Mouse (Mus musculus): ENCODE measurements around the gene Cux1.

Cux1 gene

DNA sequence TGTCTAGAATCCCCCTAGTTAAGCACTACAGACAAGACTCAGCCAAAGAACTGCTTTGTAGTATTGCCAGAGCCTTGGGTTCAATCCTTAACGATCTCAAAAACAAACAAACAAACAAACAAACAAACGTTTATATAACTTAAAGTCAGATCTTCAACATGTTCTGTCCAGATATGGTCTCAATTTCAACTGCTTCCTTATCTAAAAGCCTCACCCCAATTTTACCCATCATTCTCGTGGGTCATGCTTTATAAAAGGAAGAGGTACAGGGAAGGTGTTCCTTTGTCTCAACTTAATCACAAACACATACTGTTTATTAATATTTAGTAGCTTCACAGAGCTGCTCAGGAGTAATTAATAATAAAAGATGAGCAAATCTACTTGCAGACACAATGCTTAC, 146.9 kb downstream of the Cux1 start:
- no peak for DNase-seq

GRCm38 (mm10) chr5:136417891-136418290, 149.4 kb downstream of the Cux1 start:
- no peak for DNase-seq

DNA sequence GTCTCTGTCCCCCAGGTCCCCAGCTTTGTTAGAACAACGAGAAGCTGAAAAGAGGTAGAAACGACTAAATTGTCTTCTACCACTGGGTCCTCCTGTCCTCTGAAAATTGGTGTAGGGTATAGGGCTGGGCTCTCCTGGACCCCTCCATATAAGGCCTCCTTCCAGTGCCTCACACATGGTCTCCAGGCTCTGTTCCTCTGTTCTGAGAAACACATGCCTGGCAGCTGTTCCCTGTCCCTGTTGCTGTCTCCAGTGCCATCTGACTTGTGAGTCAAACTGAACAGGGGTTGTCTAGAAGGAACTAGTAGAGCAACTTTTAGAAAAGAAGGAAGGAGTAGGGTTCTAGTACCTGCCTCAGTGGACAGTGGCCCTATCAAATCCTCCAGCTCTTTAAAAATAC, 152.8 kb downstream of the Cux1 start:
- no peak for DNase-seq

DNA sequence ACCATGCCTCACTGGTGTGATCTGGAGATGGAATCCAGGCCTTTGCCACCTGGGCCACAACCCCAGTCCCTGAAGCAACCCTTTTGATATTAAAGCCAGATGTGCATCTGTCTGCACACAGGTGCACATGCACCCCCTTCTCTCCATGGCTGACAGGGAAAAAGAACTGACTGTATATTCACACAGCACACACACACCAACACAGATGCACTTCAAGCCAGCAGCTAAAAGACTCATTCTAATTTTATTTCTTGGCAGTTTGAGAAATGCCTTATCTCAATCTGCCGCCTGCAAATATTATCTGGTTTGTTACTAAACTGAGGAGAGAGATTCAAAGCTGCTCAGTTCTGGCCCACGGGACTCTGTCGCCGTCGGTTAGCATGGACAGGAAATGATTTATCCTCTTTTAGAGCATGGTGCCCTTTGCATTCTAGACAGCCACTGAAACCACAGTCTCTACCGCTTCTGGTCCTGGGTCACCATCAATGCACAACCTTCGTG, 156.6 kb downstream of the Cux1 start:
- DNase-seq, result no peak

DNA sequence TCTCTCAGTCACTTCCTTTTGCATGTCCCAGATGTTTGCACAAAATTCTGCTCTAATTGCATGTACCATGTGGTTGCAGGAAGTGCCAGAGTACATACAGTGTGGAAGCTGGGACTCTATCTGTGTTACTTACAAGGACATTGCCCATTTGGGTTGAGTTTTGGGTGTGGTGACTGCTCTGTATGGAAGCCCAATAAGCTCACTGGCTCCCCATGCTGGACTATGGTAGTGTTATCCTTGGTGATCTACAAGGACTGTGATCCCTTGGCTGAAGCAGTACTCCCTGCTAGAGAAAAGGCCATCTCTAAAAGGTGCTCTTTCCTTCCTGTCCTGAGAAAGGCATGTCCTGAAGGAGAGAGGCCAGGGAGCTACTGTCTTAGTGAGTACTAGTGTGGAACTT, 160.9 kb downstream of the Cux1 start:
- no peak for DNase-seq

DNA sequence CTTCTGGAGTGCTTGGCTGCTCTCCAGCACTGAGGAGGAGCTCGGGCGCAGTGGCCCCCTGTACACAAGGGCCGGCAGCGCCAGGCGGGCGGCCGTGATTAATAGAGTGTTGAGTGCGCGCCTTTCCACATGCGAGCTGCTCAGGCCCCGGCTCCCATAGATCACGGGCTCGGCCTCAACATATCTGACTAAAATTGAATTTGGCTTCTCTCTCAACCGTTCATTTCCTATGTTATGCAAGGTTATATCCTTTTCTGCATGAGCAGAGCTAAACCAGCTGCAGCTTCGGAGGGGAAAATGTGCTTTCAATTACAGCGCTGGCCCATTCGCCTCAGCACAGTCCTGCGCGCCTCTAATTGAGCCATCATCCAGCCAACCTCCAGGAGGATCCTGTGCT, 163.7 kb downstream of the Cux1 start:
- DNase-seq, result peak; percentile 87 to 92

- peak in 1 of 2 experiments; percentile 30 for DNase-seq
Observed at GRCm38 (mm10) chr5:136402622-136403564, 164.4 kb downstream of the Cux1 start.

- no peak for DNase-seq
Observed at GRCm38 (mm10) chr5:136398706-136399105, 168.6 kb downstream of the Cux1 start.

DNA sequence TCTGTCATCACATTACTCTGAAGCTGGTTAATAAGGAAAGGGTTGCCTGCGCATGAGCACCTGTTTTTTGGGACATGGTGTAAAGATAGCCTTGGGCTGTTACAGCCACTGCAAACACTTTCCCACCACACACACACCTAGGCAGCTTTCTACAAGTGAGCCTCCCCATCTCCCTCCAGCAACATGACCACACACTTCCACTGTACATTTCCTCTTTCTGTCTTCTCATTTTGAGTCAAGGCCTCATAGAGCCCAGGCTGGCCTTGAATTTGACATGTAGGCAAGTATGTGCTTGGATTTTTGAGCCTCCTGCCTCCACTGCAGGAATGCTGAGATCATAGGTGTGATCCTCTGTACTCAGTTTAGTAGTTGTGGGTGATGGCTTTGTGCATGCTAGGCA, 170.6 kb downstream of the Cux1 start:
- no peak for DNase-seq

GRCm38 (mm10) chr5:136396256-136396655, 171.0 kb downstream of the Cux1 start:
- peak in 1 of 2 experiments; percentile 33 for DNase-seq

- DNase-seq, result no peak
Observed at GRCm38 (mm10) chr5:136395600-136396195, 171.6 kb downstream of the Cux1 start.

DNA sequence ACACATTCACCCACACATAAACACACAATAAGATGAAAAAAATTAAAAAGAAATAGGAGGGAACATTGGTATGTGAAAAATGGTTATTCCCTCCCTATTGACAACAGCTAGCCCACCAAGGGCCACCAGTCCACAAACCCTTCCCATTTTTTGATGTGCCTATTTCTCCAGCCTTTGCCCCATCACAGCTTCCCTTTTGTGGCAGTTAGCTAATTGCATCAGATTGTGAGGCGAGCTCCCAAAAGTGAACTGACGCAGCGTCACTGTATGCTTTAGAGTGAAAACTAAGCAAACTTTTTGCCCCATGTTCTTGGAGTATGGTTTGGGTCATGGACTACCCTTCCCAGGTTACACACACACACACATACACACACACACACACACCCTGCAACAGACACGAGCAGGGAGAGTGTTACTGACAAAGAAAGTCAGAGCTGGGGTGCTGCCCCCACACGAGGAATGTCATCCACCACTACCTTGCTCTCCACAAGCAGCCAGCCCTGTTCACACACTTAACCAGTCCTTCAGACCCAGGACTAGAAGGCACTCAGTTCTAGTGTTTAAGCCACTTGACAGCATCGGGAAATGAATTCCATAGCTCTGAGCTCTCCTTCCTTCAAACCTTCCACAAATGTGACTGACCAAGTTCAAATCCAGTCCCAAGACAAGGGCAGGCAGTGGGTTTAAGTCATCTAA, 172.6 kb downstream of the Cux1 start:
- no peak for DNase-seq

DNA sequence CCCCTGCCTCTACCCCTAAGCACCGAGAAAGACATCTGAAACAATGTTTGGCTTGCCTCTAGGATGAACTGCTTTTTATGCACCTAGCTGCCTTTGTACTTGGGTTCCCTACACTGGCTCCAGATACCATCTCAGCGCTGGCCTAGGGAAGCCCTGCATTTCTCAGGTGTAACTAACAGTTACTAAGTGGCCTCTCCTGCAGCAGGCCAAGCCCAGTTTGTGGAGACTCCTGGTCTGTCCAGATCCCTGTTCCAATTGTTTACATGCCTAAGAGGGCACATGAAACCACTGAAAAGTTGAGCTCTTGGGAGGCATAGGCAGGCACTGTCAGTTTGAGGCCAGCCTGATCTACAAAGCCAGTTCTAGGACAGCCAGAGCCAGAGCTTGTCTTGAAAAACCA, 173.7 kb downstream of the Cux1 start:
- no peak for DNase-seq

GRCm38 (mm10) chr5:136386757-136387156, 180.5 kb downstream of the Cux1 start:
- no peak for DNase-seq

GRCm38 (mm10) chr5:136385161-136385560, 182.1 kb downstream of the Cux1 start:
- DNase-seq, result no peak

GRCm38 (mm10) chr5:136382261-136383005, 184.9 kb downstream of the Cux1 start:
- no peak for DNase-seq

DNA sequence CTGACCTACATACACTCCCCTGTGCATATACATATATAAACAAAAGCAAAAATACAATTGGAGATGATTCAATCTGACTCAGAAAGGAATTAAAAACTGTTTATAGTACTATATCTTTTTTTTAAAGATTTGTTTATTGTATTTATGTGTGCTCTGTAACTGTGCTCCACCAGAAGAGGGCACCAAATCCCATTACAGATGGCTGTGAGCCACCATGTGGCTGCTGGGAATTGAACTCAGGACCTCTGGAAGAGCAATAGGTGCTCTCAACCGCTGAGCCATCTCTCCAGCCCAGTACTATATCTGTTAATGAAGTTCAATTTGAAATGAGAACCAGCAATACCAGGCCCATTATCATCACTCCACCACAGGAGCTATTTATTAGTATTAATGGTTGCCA, 187.9 kb downstream of the Cux1 start:
- no peak for DNase-seq

DNA sequence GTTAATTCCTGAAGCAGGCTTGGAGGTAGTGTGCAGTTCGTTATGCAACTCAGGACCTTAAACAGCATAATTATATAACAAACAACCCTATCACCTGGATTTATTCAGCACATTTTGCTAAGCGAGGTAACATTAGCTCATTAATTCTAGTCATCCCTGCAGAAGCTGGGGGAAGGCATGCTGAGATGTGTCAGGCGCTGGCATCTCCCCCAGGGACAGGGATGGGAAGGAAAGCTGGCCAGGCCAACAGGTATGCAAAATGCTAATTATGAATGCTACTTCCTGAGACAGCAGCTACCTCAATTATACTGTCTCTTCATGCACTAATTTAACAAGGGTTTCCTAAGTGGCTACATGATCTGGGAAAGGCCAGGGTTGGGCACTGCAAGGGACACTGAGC, 190.2 kb downstream of the Cux1 start:
- DNase-seq, result no peak

GRCm38 (mm10) chr5:136375350-136375749, 191.9 kb downstream of the Cux1 start:
- no peak for DNase-seq

DNA sequence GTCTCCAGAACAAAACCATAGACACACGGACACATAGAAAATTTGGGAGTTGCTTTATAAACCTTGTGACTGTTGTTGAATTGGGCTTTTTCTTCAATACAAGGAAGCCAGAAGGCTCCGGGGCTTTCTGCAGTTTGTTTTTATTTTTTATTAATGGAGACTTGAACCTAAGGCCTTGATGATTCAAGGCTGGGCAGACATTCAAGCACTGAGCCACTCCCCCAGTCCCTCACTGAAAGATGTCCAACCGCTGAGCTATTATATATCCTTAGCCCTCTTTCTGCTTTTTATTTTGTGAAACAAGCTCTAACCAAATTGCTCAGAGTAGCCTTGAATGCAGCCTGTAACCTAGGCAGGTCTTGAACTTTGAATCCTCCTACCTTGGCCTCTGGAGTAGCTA, 195.0 kb downstream of the Cux1 start:
- DNase-seq, result no peak

DNA sequence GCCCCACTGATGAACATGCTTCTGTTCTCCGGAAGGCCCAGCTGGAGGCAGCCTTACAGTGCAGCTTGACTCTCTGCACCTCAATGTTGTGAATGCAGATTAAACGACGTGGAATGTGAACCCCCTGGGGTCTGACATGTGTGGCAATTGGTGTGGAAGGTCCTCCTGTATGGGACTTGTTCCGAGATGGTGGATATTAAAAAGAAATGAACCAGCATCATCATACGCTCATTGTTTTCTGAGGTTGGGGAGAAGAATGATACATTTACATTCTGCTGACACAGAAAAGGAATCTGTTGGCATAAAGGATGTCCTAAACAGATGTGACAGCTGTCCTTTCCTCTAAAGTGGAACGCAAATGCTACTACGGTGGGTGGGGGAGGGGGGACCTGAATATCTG, 203.9 kb downstream of the Cux1 start:
- DNase-seq, result no peak

- DNase-seq, result no peak
Observed at GRCm38 (mm10) chr5:136362473-136363230, 204.6 kb downstream of the Cux1 start.

Data from kidney, postnatal 4 days (tissue).